Mouse (Mus musculus) hindbrain, postnatal 0 days (tissue): ENCODE results near the gene Cemip. TPM values are rescaled to one million over a fixed set of nuclear protein-coding genes. Genes with fewer than 3 reads are reported as not detected.

ENCODE experiments used
- ATAC-seq: fragments of 200-750 bp; cut with Nextera tagmentation; 2 replicates; pipeline ENCODE4 v1.8.0; 2017; ENCODE audit warnings: mild to moderate bottlenecking, moderate TSS enrichment, moderate library complexity
- DNase-seq: peaks from one replicate; pipeline ENCODE4 v3.0.0-alpha.2; 2015; ENCODE audit warnings: low spot score
- H3K27ac ChIP-seq: fragments of 300-500 bp; sonication (generic); 2 replicates; pipeline ENCODE4 v1.5.1; 2014; ENCODE audit warnings: mild to moderate bottlenecking
- H3K27me3 ChIP-seq: fragments of 300-500 bp; sonication (generic); 2 replicates; pipeline ENCODE4 v1.6.1; 2014; ENCODE audit warnings: low read length, mixed read lengths; ENCODE audit not compliant: insufficient read depth
- H3K36me3 ChIP-seq: fragments of 300-500 bp; sonication (generic); 2 replicates; pipeline ENCODE4 v1.6.1; 2014; ENCODE audit warnings: low read length, mixed read lengths; ENCODE audit not compliant: insufficient read depth
- H3K4me1 ChIP-seq: fragments of 300-500 bp; sonication (generic); 2 replicates; pipeline ENCODE4 v1.6.1; 2014; ENCODE audit warnings: antibody characterized with exemption, low read length, mixed read lengths; ENCODE audit not compliant: insufficient read depth
- H3K4me2 ChIP-seq: fragments of 300-500 bp; sonication (generic); 2 replicates; pipeline ENCODE4 v1.6.1; 2014; ENCODE audit warnings: low read depth, mild to moderate bottlenecking, low read length, moderate library complexity, mixed read lengths
- H3K4me3 ChIP-seq: fragments of 300-500 bp; sonication (generic); 2 replicates; pipeline ENCODE4 v1.5.1; 2014; ENCODE audit warnings: low read length
- H3K9ac ChIP-seq: fragments of 300-500 bp; sonication (generic); replicated peaks from 2 replicates; pipeline ENCODE4 v1.6.1; 2014; ENCODE audit warnings: mild to moderate bottlenecking, low read length, moderate library complexity, mixed read lengths
- H3K9me3 ChIP-seq: fragments of 300-500 bp; sonication (generic); 2 replicates; pipeline ENCODE4 v1.6.1; 2016; ENCODE audit warnings: low read length, mixed read lengths
- CTCF ChIP-seq: IDR thresholded peaks from 2 replicates; pipeline ENCODE4 v1.5.1; 2016; ENCODE audit warnings: antibody characterized with exemption, control low read depth, low read depth
- WGBS: fragments of 180-500 bp; shearing (Covaris S2); extraction: QIAGEN DNeasy Blood & Tissue Kit; methylation state at CpG from one replicate; pipeline ENCODE4 v1.1.7; 2014; 5-methylcytosine and 5-hydroxymethylcytosine counted together
- polyA plus RNA-seq: library from polyadenylated mRNA; unstranded; fragments of >200 nt; fragmentation: Nextera tagmentation; extraction: Ambion mirVana; gene quantifications from 2 replicates; pipeline ENCODE4 v1.2.1, GENCODE M21; 2015
- total RNA-seq: library from RNA; depleted of rRNA; stranded (reverse); fragments of >200 nt; gene quantifications from 2 replicates; pipeline ENCODE4 v1.2.3, GENCODE M21; 2014

Gene Cemip
- total and polyA plus RNA-seq, 2 experiments from 2014 or later, result 1.0 to 10.3 TPM

DNA sequence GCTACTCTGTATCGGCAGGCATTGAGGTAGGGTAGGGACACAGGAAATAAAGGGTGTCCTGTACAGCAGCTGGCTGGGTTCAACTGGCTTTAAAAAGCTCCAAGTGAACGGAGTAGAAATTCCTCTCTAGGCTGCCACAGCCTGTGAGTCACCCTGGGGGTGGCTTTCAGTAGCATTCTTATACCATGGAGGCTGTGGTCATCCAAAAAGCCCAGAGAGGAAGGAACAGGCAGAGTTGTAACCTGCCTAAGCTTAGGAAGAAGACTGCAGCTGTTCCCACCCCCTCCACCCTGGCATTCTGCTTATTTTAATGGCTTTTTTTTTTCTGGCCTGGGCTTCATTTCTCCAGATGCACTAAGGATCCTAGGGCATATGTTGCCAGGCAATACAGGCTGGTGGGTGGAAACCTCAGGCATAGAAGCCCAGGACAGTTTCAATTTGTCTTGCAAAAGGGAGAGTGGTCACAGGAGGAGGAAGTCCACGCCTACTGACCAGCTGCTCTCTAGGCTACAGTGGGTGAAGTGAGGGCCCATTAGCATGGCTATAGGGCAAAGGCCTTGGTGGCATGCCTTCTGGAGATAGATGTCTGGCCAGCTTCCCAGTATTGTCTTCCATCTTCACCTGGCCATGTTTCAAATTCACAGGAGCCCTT lies 57.1 kb downstream of the Cemip start:
- TF ChIP-seq CTCF, result no peak

GRCm38 (mm10) chr7:84028368-84028767 lies 57.9 kb downstream of the Cemip start:
- Histone ChIP-seq H3K4me2 (no peak overlapping the region), H3K4me1 (peaks cover 4% of the 10 kb centered on the region; the same call in 1 of the 2 replicates), H3K9me3 (no peaks in the 10 kb centered on the region), H3K4me3 (no peak overlapping the region), H3K36me3 (no peaks in the 10 kb centered on the region), H3K9ac (no peak overlapping the region), H3K27me3 (no peaks in the 10 kb centered on the region), H3K27ac (no peak overlapping the region)
- 87% methylated on average over 4 of the region's 4 CpGs for WGBS
- DNase-seq (no peak), ATAC-seq (no peak)
- no peak for TF ChIP-seq CTCF

More for the DNA sequence above, 57.1 kb downstream of the Cemip start:
- Histone ChIP-seq H3K9me3 (no peaks in the 10 kb centered on the region), H3K36me3 (no peaks in the 10 kb centered on the region), H3K4me2 (no peak overlapping the region), H3K27ac (peak overlapping the region; percentile 51; the same call in 1 of the 2 replicates), H3K4me3 (no peak overlapping the region), H3K4me1 (peaks cover 4% of the 10 kb centered on the region; the same call in 1 of the 2 replicates), H3K27me3 (no peaks in the 10 kb centered on the region), H3K9ac (0 out of 2 replicates have a peak overlapping the region, but pooled peaks have one; percentile 1)
- ATAC-seq (peak; percentile 82), DNase-seq (peak; percentile 56)
- 42% methylated on average over 3 of the region's 3 CpGs for WGBS

GRCm38 (mm10) chr7:84026950-84027585 lies 59.2 kb downstream of the Cemip start:
- H3K9me3 ChIP-seq, result no peaks in the 10 kb centered on the region
- DNase-seq, result no peak
- WGBS, result 52% methylated on average over 1 of the region's 1 CpGs

DNA sequence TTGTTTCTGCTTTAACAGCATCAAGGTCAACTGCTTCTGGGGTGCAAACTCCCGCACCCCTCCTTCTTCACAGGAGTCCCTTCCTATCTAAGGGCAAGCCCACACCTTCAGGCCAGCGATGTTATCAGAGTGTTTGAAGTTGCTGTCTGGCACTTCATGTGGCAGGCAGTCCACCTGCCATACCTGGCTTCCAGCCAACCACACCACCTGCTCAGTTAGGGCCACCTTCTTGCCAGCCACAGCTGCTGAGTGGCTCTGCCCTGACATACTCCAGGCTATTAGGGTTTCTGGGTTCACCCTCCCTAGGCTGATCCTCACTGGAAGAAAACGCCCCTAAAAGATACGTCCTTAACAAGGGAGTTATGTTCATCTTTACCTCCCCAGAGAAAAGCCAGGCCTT lies 60.2 kb downstream of the Cemip start:
- Histone ChIP-seq H3K27ac (no peak overlapping the region), H3K4me3 (no peak overlapping the region), H3K9me3 (no peaks in the 10 kb centered on the region), H3K9ac (no peak overlapping the region), H3K36me3 (no peaks in the 10 kb centered on the region), H3K4me1 (peaks cover 4% of the 10 kb centered on the region; the same call in 1 of the 2 replicates), H3K27me3 (no peaks in the 10 kb centered on the region), H3K4me2 (no peak overlapping the region)
- DNase-seq (peak; percentile 57), ATAC-seq (peak; percentile 53; the same call in 1 of the 2 replicates)
- no peak for TF ChIP-seq CTCF
- WGBS, result 73% methylated on average over 4 of the region's 4 CpGs

More at GRCm38 (mm10) chr7:84026950-84027585, 59.2 kb downstream of the Cemip start:
- Histone ChIP-seq H3K4me3 (no peak overlapping the region), H3K4me1 (peaks cover 4% of the 10 kb centered on the region; the same call in 1 of the 2 replicates), H3K27me3 (no peaks in the 10 kb centered on the region), H3K36me3 (no peaks in the 10 kb centered on the region), H3K9ac (no peak overlapping the region), H3K27ac (no peak overlapping the region), H3K4me2 (no peak overlapping the region)
- TF ChIP-seq CTCF, result no peak
- ATAC-seq, result no peak

DNA sequence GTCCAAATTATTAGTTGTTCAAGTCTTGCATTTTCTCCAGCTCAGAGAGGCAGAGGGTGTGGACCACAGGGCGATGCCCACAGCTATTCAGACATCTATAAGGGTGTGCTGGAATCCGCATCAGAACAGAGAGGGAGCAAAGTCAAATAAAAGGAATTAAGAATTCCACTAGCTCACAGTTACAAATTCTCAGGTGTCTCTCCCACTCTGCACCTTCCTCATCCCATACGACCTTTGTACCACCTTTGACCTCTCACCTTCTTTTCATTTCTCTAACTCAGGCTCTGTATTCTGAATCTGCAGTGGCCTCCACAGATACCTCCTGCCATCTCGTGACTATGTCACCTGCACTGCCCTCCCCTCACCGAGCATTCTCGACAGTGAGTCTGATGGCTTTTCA lies 62.8 kb downstream of the Cemip start:
- Histone ChIP-seq H3K4me2 (no peak overlapping the region), H3K27ac (no peak overlapping the region), H3K4me1 (no peaks in the 10 kb centered on the region), H3K27me3 (no peaks in the 10 kb centered on the region), H3K36me3 (no peaks in the 10 kb centered on the region), H3K9ac (no peak overlapping the region), H3K4me3 (no peak overlapping the region), H3K9me3 (no peaks in the 10 kb centered on the region)
- no peak for TF ChIP-seq CTCF
- no peak for DNase-seq
- no peak for ATAC-seq
- 79% methylated on average over 6 of the region's 6 CpGs for WGBS

GRCm38 (mm10) chr7:84022462-84022861 lies 63.8 kb downstream of the Cemip start:
- DNase-seq, result no peak
- H3K27me3 ChIP-seq, result no peaks in the 10 kb centered on the region
- WGBS, result 86% methylated on average over 3 of the region's 3 CpGs
- no peaks in the 10 kb centered on the region for H3K36me3 ChIP-seq
- H3K4me2 ChIP-seq, result no peak overlapping the region
- H3K4me3 ChIP-seq, result no peak overlapping the region
- no peaks in the 10 kb centered on the region for H3K9me3 ChIP-seq
- H3K4me1 ChIP-seq, result 0 out of 2 replicates have a peak, but pooled peaks cover 8% of the 10 kb centered on the region
- no peak for ATAC-seq
- no peak overlapping the region for H3K9ac ChIP-seq
- H3K27ac ChIP-seq, result no peak overlapping the region
- no peak for TF ChIP-seq CTCF

DNA sequence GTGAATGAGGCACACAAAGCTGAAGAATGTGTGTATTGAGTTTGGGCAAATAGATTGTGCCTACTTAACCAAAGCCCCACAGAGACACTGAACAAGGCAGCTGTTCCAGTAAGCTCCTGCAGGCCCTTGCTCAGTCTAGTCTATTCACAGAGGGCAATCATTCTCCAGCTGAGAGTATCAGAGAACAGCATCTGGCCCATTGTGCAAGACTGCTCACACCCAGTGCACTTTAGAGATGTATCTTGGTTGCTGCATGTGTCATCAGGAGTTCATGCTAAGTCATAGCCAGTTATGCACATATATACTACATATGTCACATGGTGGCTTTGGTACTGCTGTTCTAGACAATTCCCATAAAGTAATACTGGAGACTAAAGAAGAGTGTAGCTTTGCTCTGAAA lies 66.9 kb downstream of the Cemip start:
- no peak for TF ChIP-seq CTCF
- ATAC-seq (no peak), DNase-seq (no peak)
- Histone ChIP-seq H3K4me2 (no peak overlapping the region), H3K9ac (no peak overlapping the region), H3K4me3 (no peak overlapping the region), H3K27ac (no peak overlapping the region), H3K27me3 (no peaks in the 10 kb centered on the region), H3K9me3 (no peaks in the 10 kb centered on the region), H3K36me3 (no peaks in the 10 kb centered on the region), H3K4me1 (peaks cover 11% of the 10 kb centered on the region; the same call in 1 of the 2 replicates)
